Mouse (Mus musculus) hindbrain, postnatal 0 days (tissue): ENCODE measurements around the gene Kcnj1. TPM values are rescaled to one million over a fixed set of nuclear protein-coding genes. Genes with fewer than 3 reads are reported as not detected.
A peak's percentile ranks its signal among the peaks of the same experiment; 100 is the strongest.

Experiments
- ATAC-seq: fragments of 200-750 bp; cut with Nextera tagmentation; 2 replicates; pipeline ENCODE4 v1.8.0; 2017; ENCODE audit warnings: mild to moderate bottlenecking, moderate TSS enrichment, moderate library complexity
- DNase-seq: peaks from one replicate; pipeline ENCODE4 v3.0.0-alpha.2; 2015; ENCODE audit warnings: low spot score
- H3K27ac ChIP-seq: fragments of 300-500 bp; sonication (generic); 2 replicates; pipeline ENCODE4 v1.5.1; 2014; ENCODE audit warnings: mild to moderate bottlenecking
- H3K27me3 ChIP-seq: fragments of 300-500 bp; sonication (generic); 2 replicates; pipeline ENCODE4 v1.6.1; 2014; ENCODE audit warnings: low read length, mixed read lengths; ENCODE audit not compliant: insufficient read depth
- H3K36me3 ChIP-seq: fragments of 300-500 bp; sonication (generic); 2 replicates; pipeline ENCODE4 v1.6.1; 2014; ENCODE audit warnings: low read length, mixed read lengths; ENCODE audit not compliant: insufficient read depth
- H3K4me1 ChIP-seq: fragments of 300-500 bp; sonication (generic); 2 replicates; pipeline ENCODE4 v1.6.1; 2014; ENCODE audit warnings: antibody characterized with exemption, low read length, mixed read lengths; ENCODE audit not compliant: insufficient read depth
- H3K4me2 ChIP-seq: fragments of 300-500 bp; sonication (generic); 2 replicates; pipeline ENCODE4 v1.6.1; 2014; ENCODE audit warnings: low read depth, mild to moderate bottlenecking, low read length, moderate library complexity, mixed read lengths
- H3K4me3 ChIP-seq: fragments of 300-500 bp; sonication (generic); 2 replicates; pipeline ENCODE4 v1.5.1; 2014; ENCODE audit warnings: low read length
- H3K9ac ChIP-seq: fragments of 300-500 bp; sonication (generic); replicated peaks from 2 replicates; pipeline ENCODE4 v1.6.1; 2014; ENCODE audit warnings: mild to moderate bottlenecking, low read length, moderate library complexity, mixed read lengths
- H3K9me3 ChIP-seq: fragments of 300-500 bp; sonication (generic); 2 replicates; pipeline ENCODE4 v1.6.1; 2016; ENCODE audit warnings: low read length, mixed read lengths
- CTCF ChIP-seq: IDR thresholded peaks from 2 replicates; pipeline ENCODE4 v1.5.1; 2016; ENCODE audit warnings: antibody characterized with exemption, control low read depth, low read depth
- WGBS: fragments of 180-500 bp; shearing (Covaris S2); extraction: QIAGEN DNeasy Blood & Tissue Kit; methylation state at CpG from one replicate; pipeline ENCODE4 v1.1.7; 2014; 5-methylcytosine and 5-hydroxymethylcytosine counted together
- polyA plus RNA-seq: library from polyadenylated mRNA; unstranded; fragments of >200 nt; fragmentation: Nextera tagmentation; extraction: Ambion mirVana; gene quantifications from 2 replicates; pipeline ENCODE4 v1.2.1, GENCODE M21; 2015
- total RNA-seq: library from RNA; depleted of rRNA; stranded (reverse); fragments of >200 nt; gene quantifications from 2 replicates; pipeline ENCODE4 v1.2.3, GENCODE M21; 2014

Gene Kcnj1
- total and polyA plus RNA-seq, 2 experiments from 2014 or later: not detected

DNA sequence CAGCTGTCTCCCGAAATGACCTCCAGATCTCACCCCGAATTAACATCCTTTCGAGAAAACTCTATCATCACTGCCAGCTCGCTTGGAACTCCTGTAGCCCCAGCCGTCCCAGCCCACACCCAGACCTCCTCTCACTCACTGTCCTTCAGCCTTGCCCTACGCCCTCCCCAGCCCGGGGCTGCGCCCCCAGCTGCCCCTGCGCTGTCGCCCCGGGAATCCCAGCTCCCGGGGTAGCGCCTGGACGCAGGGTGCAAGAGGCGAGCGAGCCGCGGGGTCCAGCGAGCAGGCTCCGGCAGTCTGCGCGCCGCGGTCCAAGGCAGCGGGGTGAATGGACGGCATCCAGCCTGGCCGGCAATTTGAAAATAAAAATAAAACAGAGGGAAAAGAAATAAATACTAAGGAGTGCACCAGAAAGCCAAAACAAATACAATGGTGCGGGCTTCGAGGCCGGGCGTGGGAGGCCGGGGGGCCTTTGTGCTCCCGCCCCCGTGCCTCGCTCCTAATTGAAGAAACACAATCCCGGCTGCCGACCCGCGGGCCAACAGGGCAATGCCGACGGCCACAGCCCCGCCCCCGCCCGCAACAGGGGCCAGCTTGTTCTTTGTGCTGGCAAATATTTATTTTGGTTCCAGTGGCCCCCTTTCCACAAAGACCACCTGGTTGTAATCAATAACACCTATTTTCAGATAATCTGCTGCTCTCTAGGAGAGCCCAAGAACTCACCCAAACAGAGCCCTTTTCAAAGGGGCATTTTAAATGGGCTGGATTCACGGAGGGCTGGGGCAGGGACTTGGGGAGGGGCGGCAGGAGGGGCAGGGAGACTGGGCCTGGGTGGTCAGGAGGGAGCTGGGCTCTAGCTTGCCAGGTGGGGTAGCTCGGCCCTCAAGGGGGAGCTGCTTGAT is 37.0 kb downstream of the Kcnj1 start:
- H3K36me3 ChIP-seq: no peaks in the 10 kb centered on the region
- H3K27me3 ChIP-seq: 0 out of 2 replicates have a peak, but pooled peaks cover 10% of the 10 kb centered on the region
- ATAC-seq: peak; percentile 25; the same call in 1 of the 2 replicates
- H3K9me3 ChIP-seq: no peaks in the 10 kb centered on the region
- peak overlapping the region; percentile 40; the same call in 1 of the 2 replicates for H3K9ac ChIP-seq
- no peaks in the 10 kb centered on the region for H3K4me1 ChIP-seq
- TF ChIP-seq CTCF: no peak
- WGBS: 3% methylated on average over 47 of the region's 47 CpGs
- DNase-seq: peak; percentile 17
- H3K4me2 ChIP-seq: peak overlapping the region; percentile 90
- peak overlapping the region; percentile 43 for H3K4me3 ChIP-seq
- no peak overlapping the region for H3K27ac ChIP-seq

DNA sequence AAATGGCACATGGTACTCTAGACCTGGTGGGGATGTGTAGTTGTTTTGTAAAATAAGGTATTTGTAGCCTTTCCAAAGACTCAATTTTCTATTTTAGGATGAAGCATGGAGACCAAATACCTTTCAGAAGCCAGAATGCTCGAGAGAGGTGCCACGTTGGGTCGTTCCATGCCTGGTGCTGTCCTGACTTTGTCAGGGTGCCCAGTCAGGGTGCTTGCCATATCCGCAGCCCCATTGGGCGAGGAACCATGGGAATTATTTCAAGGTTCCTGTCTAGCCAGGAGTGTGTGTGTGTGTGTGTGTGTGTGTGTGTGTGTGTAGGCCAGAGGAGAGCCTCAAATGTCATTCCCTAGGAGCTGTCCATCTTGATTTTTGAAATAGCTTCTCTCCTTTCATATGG is 38.4 kb downstream of the Kcnj1 start:
- H3K9ac ChIP-seq: no peak overlapping the region
- ATAC-seq (no peak), DNase-seq (no peak)
- 90% methylated on average over 5 of the region's 5 CpGs for WGBS
- H3K36me3 ChIP-seq: no peaks in the 10 kb centered on the region
- TF ChIP-seq CTCF: no peak
- no peak overlapping the region for H3K4me2 ChIP-seq
- H3K4me1 ChIP-seq: no peaks in the 10 kb centered on the region
- H3K27ac ChIP-seq: no peak overlapping the region
- no peak overlapping the region for H3K4me3 ChIP-seq
- 0 out of 2 replicates have a peak, but pooled peaks cover 10% of the 10 kb centered on the region for H3K27me3 ChIP-seq
- no peaks in the 10 kb centered on the region for H3K9me3 ChIP-seq

DNA sequence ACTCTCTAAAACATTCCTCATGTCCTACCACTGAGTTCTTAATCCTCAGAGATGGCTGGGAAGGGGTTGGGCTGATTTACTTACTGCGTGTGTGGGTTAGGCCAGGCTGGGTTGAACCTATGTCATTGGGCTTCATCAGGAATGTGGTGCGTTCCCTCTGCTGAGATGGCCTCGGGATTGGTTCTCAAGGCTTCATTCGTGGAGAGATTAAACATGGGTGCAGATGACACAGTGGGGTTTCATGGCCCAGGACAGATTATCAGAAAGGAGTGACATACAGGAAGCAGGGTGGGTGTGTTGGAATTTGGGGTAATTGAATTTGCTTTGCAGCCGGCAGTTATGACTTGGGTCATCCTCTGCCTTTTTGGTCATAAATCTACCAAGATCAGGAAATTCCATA is 39.2 kb downstream of the Kcnj1 start:
- Histone ChIP-seq H3K36me3 (no peaks in the 10 kb centered on the region), H3K9ac (no peak overlapping the region), H3K4me1 (no peaks in the 10 kb centered on the region), H3K9me3 (no peaks in the 10 kb centered on the region), H3K4me2 (no peak overlapping the region), H3K27ac (no peak overlapping the region), H3K4me3 (no peak overlapping the region), H3K27me3 (0 out of 2 replicates have a peak, but pooled peaks cover 10% of the 10 kb centered on the region)
- 89% methylated on average over 5 of the region's 5 CpGs for WGBS
- DNase-seq (no peak), ATAC-seq (no peak)
- TF ChIP-seq CTCF: no peak

DNA sequence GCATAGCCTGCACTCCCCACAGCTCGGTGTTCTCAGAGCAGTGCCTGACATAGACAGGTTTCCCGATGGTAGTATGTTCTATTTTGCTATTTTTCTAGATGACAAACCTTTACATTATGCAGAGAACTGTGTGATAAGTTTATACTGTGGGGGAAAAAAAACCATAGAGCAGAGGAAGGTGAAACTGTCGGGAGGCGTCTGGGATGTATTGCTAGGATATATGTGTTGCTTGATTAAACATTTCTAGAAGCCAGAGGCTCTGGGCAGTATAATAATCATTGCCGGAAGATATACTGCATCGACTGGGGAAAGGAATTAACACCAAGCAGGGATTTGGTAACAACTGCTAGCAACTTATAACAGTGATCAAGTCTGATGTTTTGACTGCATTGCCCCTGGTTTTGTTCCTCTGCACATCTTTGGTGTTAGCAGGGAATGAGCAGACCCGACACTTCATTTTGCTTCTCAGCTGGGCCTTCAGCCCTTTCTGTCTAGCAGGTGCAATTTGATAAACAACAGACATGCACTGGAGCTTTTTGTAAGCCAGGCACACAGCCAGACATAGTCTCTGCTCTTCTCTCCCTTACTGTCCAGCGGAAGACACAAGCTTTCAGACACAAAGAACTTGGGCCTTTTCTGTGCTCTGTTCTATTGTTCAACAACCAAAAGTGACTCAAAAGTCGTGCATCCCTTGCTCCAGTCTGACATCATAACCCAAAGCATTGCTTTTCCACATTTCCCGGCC is 40.7 kb downstream of the Kcnj1 start:
- 67% methylated on average over 10 of the region's 10 CpGs for WGBS
- H3K27me3 ChIP-seq: 0 out of 2 replicates have a peak, but pooled peaks cover 5% of the 10 kb centered on the region
- H3K9me3 ChIP-seq: no peaks in the 10 kb centered on the region
- H3K4me3 ChIP-seq: no peak overlapping the region
- H3K9ac ChIP-seq: no peak overlapping the region
- ATAC-seq (no peak), DNase-seq (no peak)
- H3K4me1 ChIP-seq: no peaks in the 10 kb centered on the region
- no peaks in the 10 kb centered on the region for H3K36me3 ChIP-seq
- no peak overlapping the region for H3K27ac ChIP-seq
- TF ChIP-seq CTCF: no peak
- H3K4me2 ChIP-seq: no peak overlapping the region

DNA sequence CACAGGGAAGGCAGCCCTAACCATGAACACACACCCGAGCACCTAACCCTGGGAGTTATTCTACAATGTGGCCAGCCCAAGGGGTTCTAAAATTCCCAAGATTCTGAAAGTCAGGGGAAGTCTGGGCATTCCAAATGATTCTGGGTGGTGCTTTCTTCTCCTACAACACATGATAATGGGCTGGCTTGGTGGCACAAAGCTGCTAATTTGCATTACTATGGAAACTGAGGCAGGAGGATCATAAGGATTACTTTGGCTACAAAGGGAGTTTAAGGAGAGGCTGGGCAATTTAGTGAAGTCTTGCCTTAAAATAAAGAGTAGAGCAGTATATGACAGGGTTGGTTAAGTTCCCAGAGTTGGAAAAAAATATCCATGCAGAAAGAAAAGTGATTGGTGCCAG is 42.7 kb downstream of the Kcnj1 start:
- H3K36me3 ChIP-seq: no peaks in the 10 kb centered on the region
- no peaks in the 10 kb centered on the region for H3K9me3 ChIP-seq
- no peak for TF ChIP-seq CTCF
- 53% methylated on average over 1 of the region's 1 CpGs for WGBS
- no peak overlapping the region for H3K4me3 ChIP-seq
- H3K27ac ChIP-seq: no peak overlapping the region
- no peak overlapping the region for H3K9ac ChIP-seq
- ATAC-seq (no peak), DNase-seq (no peak)
- no peak overlapping the region for H3K4me2 ChIP-seq
- no peaks in the 10 kb centered on the region for H3K27me3 ChIP-seq
- no peaks in the 10 kb centered on the region for H3K4me1 ChIP-seq

DNA sequence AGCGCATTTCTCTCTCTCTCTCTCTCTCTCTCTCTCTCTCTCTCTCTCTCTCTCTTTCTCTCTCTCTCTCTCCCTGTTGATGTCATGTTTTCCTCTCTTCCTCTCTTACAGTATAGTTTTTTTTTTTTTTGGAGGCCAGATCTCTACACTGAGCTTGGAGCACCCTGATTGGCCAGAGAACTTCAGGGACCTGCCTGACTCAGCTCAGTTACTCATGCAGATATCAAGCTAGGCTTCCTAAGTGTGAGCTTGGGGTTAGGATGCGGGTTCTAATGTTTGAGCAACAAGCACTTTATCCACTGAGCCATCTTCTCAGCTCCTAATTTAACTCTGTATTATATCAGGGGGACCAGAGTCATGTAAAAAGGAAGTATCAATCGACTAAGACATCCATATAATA is 43.7 kb downstream of the Kcnj1 start:
- no peaks in the 10 kb centered on the region for H3K36me3 ChIP-seq
- H3K9me3 ChIP-seq: no peaks in the 10 kb centered on the region

More for the DNA sequence above, 43.7 kb downstream of the Kcnj1 start:
- WGBS: 96% methylated on average over 3 of the region's 3 CpGs
- no peak for ATAC-seq
- DNase-seq: no peak
- H3K4me2 ChIP-seq: no peak overlapping the region
- H3K4me1 ChIP-seq: no peaks in the 10 kb centered on the region
- H3K27me3 ChIP-seq: no peaks in the 10 kb centered on the region
- TF ChIP-seq CTCF: no peak
- H3K9ac ChIP-seq: no peak overlapping the region
- no peak overlapping the region for H3K27ac ChIP-seq
- no peak overlapping the region for H3K4me3 ChIP-seq
